Mouse (Mus musculus): ENCODE measurements around the gene Fam131a. TPM values are rescaled to one million over a fixed set of nuclear protein-coding genes. Genes with fewer than 3 reads are reported as not detected.

The Fam131a gene
- polyA plus RNA-seq, 1 experiment from 2014 or later: 48.6 TPM

DNA sequence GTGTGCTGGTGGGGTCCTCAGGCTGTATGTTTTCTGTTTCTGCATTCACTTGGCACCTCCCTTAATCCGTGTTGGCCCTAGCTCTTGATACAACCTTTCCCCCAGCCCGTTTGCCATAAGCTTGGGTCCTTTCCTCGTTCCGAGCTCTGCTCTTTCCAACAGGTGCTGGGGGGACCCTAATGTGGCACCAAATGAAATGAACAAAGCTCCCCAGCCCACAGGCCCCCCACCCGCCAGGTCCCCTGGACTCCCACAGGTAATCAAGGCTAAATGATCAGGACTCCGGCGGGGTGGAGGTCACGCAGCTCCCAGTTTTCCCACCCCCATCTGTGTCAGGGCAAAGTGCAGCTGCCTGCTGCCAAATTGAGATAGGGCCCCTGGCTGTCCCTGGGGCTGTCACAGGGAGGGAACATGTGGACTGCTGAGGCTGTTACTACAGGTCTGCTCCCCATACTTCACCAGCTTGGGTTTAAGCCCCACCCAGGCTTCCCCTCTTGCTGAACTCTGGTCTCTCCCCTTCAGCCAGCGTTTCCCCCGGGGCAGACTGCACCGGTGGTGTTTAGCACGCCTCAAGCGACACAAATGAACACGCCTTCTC, 19.2 kb upstream of the Fam131a start:
- peaks cover 26% of the 10 kb centered on the region for H3K4me1 ChIP-seq
- no peaks in the 10 kb centered on the region for H3K9me3 ChIP-seq (replicated peaks)
- H3K9ac ChIP-seq (replicated peaks): peak overlapping the region; percentile 89
- WGBS: 12% methylated on average over 14 of the region's 14 CpGs
- H3K27ac ChIP-seq (replicated peaks): peak overlapping the region; percentile 87
- peak overlapping the region; percentile 97 for H3K4me2 ChIP-seq
- peak overlapping the region; percentile 94 for H3K4me3 ChIP-seq (replicated peaks)
- H3K36me3 ChIP-seq: peaks cover 41% of the 10 kb centered on the region
- no peaks in the 10 kb centered on the region for H3K27me3 ChIP-seq (replicated peaks)
- ATAC-seq (ENCODE audit: low FRiP score): no peak

DNA sequence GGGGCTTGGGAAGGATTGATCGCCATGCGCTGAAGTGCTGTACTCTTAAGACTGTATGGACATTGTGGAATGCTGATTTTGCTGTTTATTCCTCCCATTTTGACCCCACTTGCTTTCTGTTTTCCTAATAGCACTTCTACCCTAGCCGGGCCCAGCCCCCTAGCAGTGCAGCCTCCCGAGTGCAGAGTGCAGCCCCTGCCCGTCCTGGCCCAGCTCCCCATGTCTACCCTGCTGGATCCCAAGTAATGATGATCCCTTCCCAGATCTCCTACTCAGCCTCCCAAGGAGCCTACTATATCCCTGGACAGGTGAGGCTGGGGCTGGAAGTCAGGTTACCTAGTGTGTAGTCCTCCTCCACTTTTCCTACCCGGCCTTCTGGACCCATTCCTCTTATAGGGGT, 17.8 kb upstream of the Fam131a start:
- H3K4me1 ChIP-seq: peaks cover 26% of the 10 kb centered on the region
- H3K27ac ChIP-seq (replicated peaks): no peak overlapping the region
- H3K36me3 ChIP-seq: peaks cover 54% of the 10 kb centered on the region
- H3K9ac ChIP-seq (replicated peaks): no peak overlapping the region
- H3K4me2 ChIP-seq: 0 out of 2 replicates have a peak overlapping the region, but pooled peaks have one; percentile 97
- no peaks in the 10 kb centered on the region for H3K9me3 ChIP-seq (replicated peaks)
- ATAC-seq (ENCODE audit: low FRiP score): no peak
- no peak overlapping the region for H3K4me3 ChIP-seq (replicated peaks)
- H3K27me3 ChIP-seq (replicated peaks): no peaks in the 10 kb centered on the region
- 93% methylated on average over 6 of the region's 6 CpGs for WGBS

DNA sequence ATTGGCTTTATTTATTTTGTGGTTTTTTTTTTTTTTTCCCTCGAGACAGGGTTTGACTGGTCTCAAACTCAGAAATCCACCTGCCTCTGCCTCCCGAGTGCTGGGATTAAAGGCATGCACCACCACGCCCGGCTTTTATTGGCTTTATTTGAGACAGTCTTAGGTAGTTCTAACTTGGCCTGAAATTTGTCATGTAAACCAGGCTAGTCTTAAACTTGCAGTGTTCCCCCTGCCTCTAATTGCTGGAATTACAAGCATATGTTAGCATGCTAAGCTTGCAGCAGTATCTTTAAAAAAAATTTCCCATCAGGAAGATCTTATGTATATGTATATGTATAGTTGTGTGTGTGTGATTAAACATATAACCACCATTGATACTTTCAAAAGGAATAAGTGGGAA, 16.3 kb upstream of the Fam131a start:
- Histone ChIP-seq H3K4me2 (no peak overlapping the region), H3K27me3 (replicated peaks) (no peaks in the 10 kb centered on the region), H3K4me3 (replicated peaks) (no peak overlapping the region), H3K9me3 (replicated peaks) (no peaks in the 10 kb centered on the region), H3K4me1 (peaks cover 26% of the 10 kb centered on the region), H3K27ac (replicated peaks) (no peak overlapping the region), H3K36me3 (peaks cover 69% of the 10 kb centered on the region), H3K9ac (replicated peaks) (no peak overlapping the region)
- 84% methylated on average over 4 of the region's 4 CpGs for WGBS
- ATAC-seq (ENCODE audit: low FRiP score): no peak

DNA sequence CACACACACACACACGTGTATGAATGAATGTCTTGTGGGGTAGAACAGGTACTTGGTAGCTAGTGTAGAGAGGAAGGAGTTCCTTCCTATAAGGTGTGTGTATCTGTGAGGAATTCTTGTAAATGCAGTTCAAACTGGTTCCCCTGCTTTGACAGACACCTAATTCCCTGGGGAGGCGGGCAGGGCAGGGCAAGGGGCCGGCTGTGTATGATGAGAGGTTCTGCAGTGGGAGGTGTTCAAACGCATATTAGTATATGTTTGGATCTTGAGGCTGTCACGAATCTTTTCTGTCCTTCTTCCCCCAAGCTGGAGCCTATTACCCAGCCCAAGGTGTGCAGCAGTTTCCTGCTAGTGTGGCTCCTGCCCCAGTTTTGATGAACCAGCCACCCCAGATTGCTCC, 15.7 kb upstream of the Fam131a start:
- Histone ChIP-seq H3K4me2 (no peak overlapping the region), H3K9ac (replicated peaks) (no peak overlapping the region), H3K27me3 (replicated peaks) (no peaks in the 10 kb centered on the region), H3K27ac (replicated peaks) (no peak overlapping the region), H3K36me3 (peaks cover 76% of the 10 kb centered on the region), H3K4me1 (peaks cover 21% of the 10 kb centered on the region), H3K9me3 (replicated peaks) (no peaks in the 10 kb centered on the region), H3K4me3 (replicated peaks) (no peak overlapping the region)
- WGBS: 92% methylated on average over 5 of the region's 5 CpGs
- ATAC-seq (ENCODE audit: low FRiP score): no peak

DNA sequence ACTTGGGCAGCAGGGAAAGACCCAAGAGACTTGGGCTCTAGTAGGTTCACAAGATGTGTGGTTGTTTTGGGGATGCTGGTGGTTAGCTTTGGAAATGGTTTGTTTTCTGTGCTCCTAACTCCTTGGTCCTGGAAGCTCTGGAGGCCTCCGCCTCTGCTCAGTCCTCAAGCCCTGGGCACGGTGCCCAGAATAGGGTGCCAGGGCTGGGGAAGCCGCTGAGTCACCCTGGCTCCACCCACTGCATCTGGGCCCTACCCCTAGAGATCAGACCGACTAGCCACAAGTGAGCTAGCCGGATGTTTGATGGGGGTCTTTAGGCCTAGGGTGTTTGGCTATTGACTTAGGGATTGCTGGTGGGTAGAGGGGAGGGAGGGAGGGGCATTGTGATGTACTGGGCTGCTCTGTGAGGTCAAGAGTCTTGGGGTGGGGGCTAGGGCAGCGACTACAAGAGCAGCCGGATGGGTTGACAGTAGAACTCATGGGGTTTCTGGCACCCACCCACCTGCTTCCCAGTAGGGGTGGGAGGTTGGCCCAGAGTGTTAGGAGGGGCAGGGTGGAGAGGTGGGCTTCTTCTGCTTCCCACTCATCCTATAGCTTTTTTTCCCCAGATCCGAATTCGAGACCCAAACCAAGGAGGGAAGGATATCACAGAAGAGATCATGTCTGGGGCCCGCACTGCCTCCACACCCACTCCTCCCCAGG, 14.9 kb upstream of the Fam131a start:
- Histone ChIP-seq H3K9ac (replicated peaks) (no peak overlapping the region), H3K36me3 (peaks cover 83% of the 10 kb centered on the region), H3K4me1 (peaks cover 21% of the 10 kb centered on the region), H3K4me2 (no peak overlapping the region), H3K27ac (replicated peaks) (no peak overlapping the region), H3K4me3 (replicated peaks) (no peak overlapping the region), H3K27me3 (replicated peaks) (no peaks in the 10 kb centered on the region), H3K9me3 (replicated peaks) (no peaks in the 10 kb centered on the region)
- 76% methylated on average over 10 of the region's 10 CpGs for WGBS
- no peak for ATAC-seq (ENCODE audit: low FRiP score)

DNA sequence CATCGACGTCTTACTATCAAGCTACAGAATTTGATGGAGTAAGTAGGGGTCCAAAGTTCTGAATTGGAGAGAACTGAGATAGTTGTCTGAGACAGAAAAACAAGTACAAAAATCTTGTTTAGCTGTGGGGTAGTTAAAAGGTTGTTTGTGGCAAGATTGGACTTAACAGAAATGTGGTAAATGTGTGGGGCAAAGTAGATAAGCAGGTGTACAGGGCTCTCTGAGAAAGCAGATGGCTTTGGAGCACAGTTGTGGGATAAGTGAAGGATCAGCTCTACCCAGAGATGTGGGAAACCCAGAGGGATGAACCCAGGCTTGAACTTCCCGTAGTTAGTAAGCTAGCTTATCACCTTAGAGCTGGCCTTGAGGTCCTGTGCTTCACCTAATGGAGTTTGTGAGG, 2.3 kb upstream of the Fam131a start:
- Histone ChIP-seq H3K9me3 (replicated peaks) (no peaks in the 10 kb centered on the region), H3K9ac (replicated peaks) (no peak overlapping the region), H3K36me3 (peaks cover 64% of the 10 kb centered on the region), H3K27me3 (replicated peaks) (no peaks in the 10 kb centered on the region), H3K4me3 (replicated peaks) (no peak overlapping the region), H3K4me1 (peaks cover 33% of the 10 kb centered on the region), H3K27ac (replicated peaks) (no peak overlapping the region), H3K4me2 (no peak overlapping the region)
- ATAC-seq (ENCODE audit: low FRiP score): no peak
- 87% methylated on average over 3 of the region's 3 CpGs for WGBS

DNA sequence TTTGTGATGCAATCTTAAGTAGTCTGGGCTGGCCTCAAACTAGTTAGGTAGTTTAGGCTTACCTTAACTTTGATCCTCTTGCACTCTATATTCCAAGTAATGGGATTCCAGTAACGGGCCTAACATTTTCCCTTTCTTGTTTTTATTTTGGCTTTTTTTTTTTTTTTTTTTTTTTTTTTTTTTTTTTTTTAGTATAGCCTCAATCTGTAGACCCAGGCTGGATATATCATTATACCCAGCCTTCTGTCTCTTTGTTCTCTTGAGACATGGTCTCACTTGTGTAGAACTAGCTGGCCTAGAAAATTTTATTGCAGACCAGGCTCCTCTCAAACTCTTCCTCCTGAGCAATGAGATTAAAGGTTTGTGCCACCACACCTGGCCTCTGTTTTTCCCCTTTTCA, 1.4 kb upstream of the Fam131a start:
- no peaks in the 10 kb centered on the region for H3K27me3 ChIP-seq (replicated peaks)
- no peak overlapping the region for H3K27ac ChIP-seq (replicated peaks)
- no peaks in the 10 kb centered on the region for H3K9me3 ChIP-seq (replicated peaks)
- no peak overlapping the region for H3K9ac ChIP-seq (replicated peaks)
- peaks cover 55% of the 10 kb centered on the region for H3K36me3 ChIP-seq
- peaks cover 41% of the 10 kb centered on the region for H3K4me1 ChIP-seq
- 88% methylated on average over 1 of the region's 1 CpGs for WGBS
- H3K4me3 ChIP-seq (replicated peaks): no peak overlapping the region
- no peak overlapping the region for H3K4me2 ChIP-seq
- ATAC-seq (ENCODE audit: low FRiP score): no peak

DNA sequence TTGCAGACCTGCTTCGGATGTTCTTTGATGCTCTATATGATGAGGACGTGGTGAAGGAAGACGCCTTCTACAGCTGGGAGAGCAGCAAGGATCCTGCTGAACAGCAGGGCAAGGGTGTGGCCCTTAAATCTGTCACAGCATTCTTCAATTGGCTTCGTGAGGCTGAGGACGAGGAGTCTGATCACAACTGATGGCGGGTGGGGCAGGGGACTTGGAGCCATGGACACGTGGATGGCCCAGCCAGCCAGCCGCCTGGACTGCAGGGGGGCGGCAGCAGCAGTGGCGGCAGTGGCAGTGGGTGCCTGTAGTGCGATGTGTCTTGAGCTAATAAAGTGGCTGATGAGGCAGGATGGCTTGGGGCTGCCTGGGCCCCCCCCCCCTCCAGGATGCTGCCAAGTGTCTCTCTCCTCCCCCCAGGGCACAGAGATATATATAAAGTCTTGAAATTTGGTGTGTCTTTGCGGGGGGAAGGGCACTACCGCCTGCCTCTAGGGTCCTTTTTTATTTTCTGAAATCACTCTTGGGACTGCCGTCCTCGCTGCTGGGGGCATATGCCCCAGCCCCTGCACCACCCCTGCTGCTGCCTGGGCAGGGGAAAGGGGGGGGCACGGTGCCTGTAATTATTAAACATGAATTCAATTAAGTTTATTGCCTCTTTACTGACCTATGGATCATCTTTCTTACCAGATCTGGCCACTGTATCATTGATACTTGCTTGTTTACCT, 638 bp upstream of the Fam131a start:
- Histone ChIP-seq H3K4me1 (peaks cover 47% of the 10 kb centered on the region), H3K27me3 (replicated peaks) (no peaks in the 10 kb centered on the region), H3K4me3 (replicated peaks) (peak overlapping the region; percentile 71), H3K36me3 (peaks cover 48% of the 10 kb centered on the region), H3K9ac (replicated peaks) (peak overlapping the region; percentile 82), H3K4me2 (peak overlapping the region; percentile 88), H3K27ac (replicated peaks) (peak overlapping the region; percentile 98), H3K9me3 (replicated peaks) (no peaks in the 10 kb centered on the region)
- ATAC-seq (ENCODE audit: low FRiP score): no peak
- 31% methylated on average over 16 of the region's 16 CpGs for WGBS

DNA sequence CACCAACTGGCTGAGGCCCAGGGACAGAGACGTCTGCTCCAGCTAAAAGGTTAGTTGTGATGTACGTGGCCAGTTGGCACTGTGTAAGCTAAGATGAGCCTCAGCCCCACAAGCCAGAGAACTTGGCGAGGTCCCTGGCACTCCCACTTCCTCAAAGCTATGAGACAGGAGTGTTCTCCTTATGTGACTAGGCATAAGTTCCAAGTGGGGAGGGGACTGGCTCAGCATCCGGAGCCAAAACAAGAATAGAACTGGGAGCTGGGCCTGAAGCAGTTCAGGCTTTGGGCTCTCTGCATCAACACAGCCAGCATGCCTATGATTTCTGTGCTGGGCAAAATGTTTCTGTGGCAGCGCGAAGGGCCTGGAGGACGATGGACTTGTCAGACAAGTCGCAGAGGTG, 1.7 kb downstream of the Fam131a start:
- ATAC-seq (ENCODE audit: low FRiP score): no peak
- 70% methylated on average over 8 of the region's 8 CpGs for WGBS
- no peaks in the 10 kb centered on the region for H3K9me3 ChIP-seq (replicated peaks)
- H3K9ac ChIP-seq (replicated peaks): no peak overlapping the region
- peak overlapping the region; percentile 79 for H3K27ac ChIP-seq (replicated peaks)
- H3K4me3 ChIP-seq (replicated peaks): peak overlapping the region; percentile 46; the same call in 1 of the 2 replicates
- peaks cover 37% of the 10 kb centered on the region for H3K36me3 ChIP-seq
- H3K4me1 ChIP-seq: peaks cover 48% of the 10 kb centered on the region
- H3K4me2 ChIP-seq: peak overlapping the region; percentile 80
- no peaks in the 10 kb centered on the region for H3K27me3 ChIP-seq (replicated peaks)

DNA sequence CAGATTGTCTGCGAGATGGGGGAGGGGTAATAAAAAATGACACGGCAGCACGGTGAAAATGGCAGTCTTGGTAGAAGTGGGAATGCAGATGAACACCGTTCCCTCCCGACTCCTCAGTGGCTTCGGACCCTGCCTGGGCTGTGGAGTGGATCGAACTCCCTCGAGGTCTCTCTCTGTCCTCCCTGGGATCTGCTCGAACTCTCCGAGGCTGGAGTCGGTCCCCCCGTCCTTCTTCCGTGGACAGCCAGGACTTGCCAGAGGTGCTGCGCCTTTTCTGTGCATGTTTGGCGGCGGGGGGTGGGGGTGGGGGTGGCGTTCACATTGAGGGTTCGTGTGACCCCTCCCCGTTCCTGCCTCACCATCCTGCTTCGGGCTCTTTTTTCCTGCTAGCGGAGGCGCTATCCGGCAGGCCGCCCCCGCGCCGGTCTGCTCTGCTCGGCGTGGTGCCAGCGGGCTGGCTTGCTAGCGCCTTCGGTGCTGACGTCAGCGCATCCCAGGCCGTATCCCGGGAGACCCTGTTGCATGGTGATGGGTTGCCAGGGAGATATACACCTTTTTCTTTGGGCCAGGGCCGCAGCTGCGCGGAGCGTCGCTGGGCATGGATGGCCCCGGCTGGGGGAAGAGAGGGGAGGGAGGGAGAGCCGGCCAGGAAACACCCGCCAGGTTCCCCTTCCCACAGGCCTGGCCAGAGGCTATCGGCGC, 2.7 kb downstream of the Fam131a start:
- H3K36me3 ChIP-seq: peaks cover 33% of the 10 kb centered on the region
- H3K9me3 ChIP-seq (replicated peaks): no peaks in the 10 kb centered on the region
- peak overlapping the region; percentile 80 for H3K4me2 ChIP-seq
- peak; percentile 75 for ATAC-seq (ENCODE audit: low FRiP score)
- H3K4me3 ChIP-seq (replicated peaks): peak overlapping the region; percentile 46
- H3K4me1 ChIP-seq: peaks cover 53% of the 10 kb centered on the region
- no peaks in the 10 kb centered on the region for H3K27me3 ChIP-seq (replicated peaks)
- 1% methylated on average over 45 of the region's 46 CpGs for WGBS
- H3K27ac ChIP-seq (replicated peaks): peak overlapping the region; percentile 79
- peak overlapping the region; percentile 64 for H3K9ac ChIP-seq (replicated peaks)

DNA sequence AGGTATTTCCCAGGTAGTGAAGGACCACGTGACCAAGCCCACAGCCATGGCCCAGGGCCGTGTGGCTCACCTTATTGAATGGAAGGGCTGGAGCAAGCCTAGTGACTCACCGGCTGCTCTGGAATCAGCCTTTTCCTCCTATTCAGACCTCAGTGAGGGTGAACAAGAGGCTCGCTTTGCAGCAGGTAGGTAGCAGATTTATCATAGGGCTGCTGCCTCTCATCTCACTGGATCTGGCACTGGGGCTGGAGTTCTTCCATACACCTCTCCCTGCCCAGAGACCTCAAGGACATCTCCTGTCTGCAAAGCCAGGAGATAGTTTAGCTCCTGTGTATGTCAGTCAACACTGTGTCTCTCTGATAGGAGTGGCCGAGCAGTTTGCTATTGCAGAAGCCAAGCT, 6.2 kb downstream of the Fam131a start:
- Histone ChIP-seq H3K27ac (replicated peaks) (no peak overlapping the region), H3K9ac (replicated peaks) (no peak overlapping the region), H3K9me3 (replicated peaks) (no peaks in the 10 kb centered on the region), H3K36me3 (peaks cover 31% of the 10 kb centered on the region), H3K4me1 (peaks cover 53% of the 10 kb centered on the region), H3K4me2 (no peak overlapping the region), H3K4me3 (replicated peaks) (no peak overlapping the region), H3K27me3 (replicated peaks) (no peaks in the 10 kb centered on the region)
- WGBS: 86% methylated on average over 5 of the region's 5 CpGs
- no peak for ATAC-seq (ENCODE audit: low FRiP score)
